Mouse (Mus musculus): Measurements from ENCODE around the gene Nt5c2.

DNA sequence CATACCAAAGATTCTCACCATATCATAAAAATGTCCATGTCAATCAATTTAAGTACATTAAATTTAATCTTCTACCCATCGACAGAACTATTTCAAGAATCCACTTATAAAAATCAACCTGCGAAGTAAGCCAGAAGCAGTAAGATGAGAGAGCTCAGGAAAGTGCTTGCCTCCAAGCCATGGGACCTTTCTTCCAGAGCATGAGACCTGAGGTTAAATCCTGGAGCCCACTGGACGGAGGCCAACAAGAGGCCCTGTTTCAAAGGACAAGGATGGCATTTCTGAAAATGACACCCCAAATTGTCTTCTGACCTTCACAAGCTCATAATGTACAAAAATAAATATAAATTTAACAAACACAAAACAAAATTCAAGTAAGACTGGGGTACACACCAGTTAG is 61.4 kb downstream of the Nt5c2 start:
- no peak for TF ChIP-seq CTCF (IDR thresholded peaks at IDR 0.05; ENCODE audit: extremely low read depth, insufficient read depth, insufficient read length, insufficient replicate concordance)
- TF ChIP-seq POLR2A (IDR thresholded peaks at IDR 0.05; ENCODE audit: low read depth, low read length) = no peak

All from spleen, adult 2 months (tissue).